Mouse (Mus musculus) lung, embryonic 14.5 days (tissue): ENCODE measurements around the gene Reg4. TPM values are rescaled to one million over a fixed set of nuclear protein-coding genes. Genes with fewer than 3 reads are reported as not detected.

Source experiments
- ATAC-seq: fragments of 200-750 bp; cut with Nextera tagmentation; 2 replicates; pipeline ENCODE4 v1.8.0; 2017; ENCODE audit warnings: mild to moderate bottlenecking, moderate TSS enrichment, moderate library complexity; ENCODE audit not compliant: insufficient read depth
- DNase-seq: peaks from one replicate; pipeline ENCODE4 v3.0.0-alpha.2; 2015
- H3K27ac ChIP-seq: fragments of 300-500 bp; sonication (generic); 2 replicates; pipeline ENCODE4 v1.5.1; 2014; ENCODE audit warnings: low read depth, mild to moderate bottlenecking, moderate library complexity
- H3K27me3 ChIP-seq: fragments of 300-500 bp; sonication (generic); 2 replicates; pipeline ENCODE4 v1.6.1; 2014; ENCODE audit warnings: low read length, control low read depth; ENCODE audit not compliant: insufficient read depth
- H3K36me3 ChIP-seq: fragments of 300-500 bp; sonication (generic); 2 replicates; pipeline ENCODE4 v1.6.1; 2014; ENCODE audit warnings: control low read depth; ENCODE audit not compliant: insufficient read depth
- H3K4me1 ChIP-seq: fragments of 300-500 bp; sonication (generic); 2 replicates; pipeline ENCODE4 v1.6.1; 2014; ENCODE audit warnings: antibody characterized with exemption, control low read depth; ENCODE audit not compliant: insufficient read depth
- H3K4me2 ChIP-seq: fragments of 300-500 bp; sonication (generic); 2 replicates; pipeline ENCODE4 v1.6.1; 2014; ENCODE audit warnings: mild to moderate bottlenecking
- H3K4me3 ChIP-seq: fragments of 300-500 bp; sonication (generic); 2 replicates; pipeline ENCODE4 v1.5.1; 2014; ENCODE audit warnings: low read depth, low read length
- H3K9ac ChIP-seq: fragments of 300-500 bp; sonication (generic); 2 replicates; pipeline ENCODE4 v1.6.1; 2014
- H3K9me3 ChIP-seq: fragments of 300-500 bp; sonication (generic); 2 replicates; pipeline ENCODE4 v1.6.1; 2016; ENCODE audit warnings: low read depth, low read length, control low read depth
- CTCF ChIP-seq: IDR thresholded peaks from 2 replicates; pipeline ENCODE4 v1.5.1; 2016; ENCODE audit warnings: antibody characterized with exemption, low read depth
- WGBS: fragments of 180-500 bp; shearing (Covaris S2); extraction: QIAGEN DNeasy Blood & Tissue Kit; methylation state at CpG from one replicate; pipeline ENCODE4 v1.1.7; 2014; 5-methylcytosine and 5-hydroxymethylcytosine counted together
- polyA plus RNA-seq: library from polyadenylated mRNA; unstranded; fragments of >200 nt; fragmentation: Nextera tagmentation; extraction: Ambion mirVana; gene quantifications from 2 replicates; pipeline ENCODE4 v1.2.1, GENCODE M21; 2014

Reg4 gene
- polyA plus RNA-seq, 1 experiment from 2014 or later: not detected

DNA sequence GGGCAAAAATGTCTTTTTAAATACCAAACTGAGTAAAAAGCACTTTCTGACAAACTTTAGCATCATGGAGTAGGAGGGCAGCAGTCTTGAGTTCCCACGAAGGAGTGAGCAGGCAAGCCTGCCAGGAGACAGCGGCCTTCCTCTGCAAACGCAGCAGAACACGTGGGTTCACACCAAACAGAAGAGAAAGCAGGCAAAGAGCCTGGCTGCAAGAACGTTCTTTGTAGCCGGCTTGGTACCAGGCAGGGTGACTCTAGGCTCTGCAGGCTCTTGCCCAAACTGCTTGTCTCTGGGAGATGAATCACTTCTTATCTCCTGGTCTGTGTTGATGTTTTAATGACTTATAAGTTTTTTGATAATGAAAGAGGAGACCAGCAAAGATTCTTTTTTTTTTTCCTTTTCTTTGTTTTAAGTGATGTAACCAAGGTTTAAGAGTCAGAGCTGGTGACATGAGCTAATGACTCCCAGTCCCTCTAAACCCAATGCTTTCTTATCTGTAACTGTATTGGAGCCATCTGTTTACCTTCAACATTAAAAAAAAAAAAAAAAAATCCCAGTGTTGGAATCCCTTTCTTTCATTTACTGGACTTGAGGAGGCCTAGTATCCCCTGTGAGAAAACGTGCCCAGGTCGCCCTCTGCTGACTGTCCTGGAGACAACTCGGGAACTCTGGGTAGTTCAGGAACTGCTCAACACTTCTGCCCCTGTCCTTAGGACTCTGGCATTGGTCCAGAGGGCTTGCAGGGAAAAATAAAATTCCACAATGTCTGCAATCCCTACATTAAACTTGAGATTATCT lies 2.0 kb downstream of the Reg4 start:
- no peaks in the 10 kb centered on the region for H3K36me3 ChIP-seq
- no peak overlapping the region for H3K4me3 ChIP-seq
- DNase-seq (peak; percentile 85), ATAC-seq (peak; percentile 81)
- no peaks in the 10 kb centered on the region for H3K4me1 ChIP-seq
- no peaks in the 10 kb centered on the region for H3K27me3 ChIP-seq
- H3K4me2 ChIP-seq: no peak overlapping the region
- peak overlapping the region; percentile 67; the same call in 1 of the 2 replicates for H3K27ac ChIP-seq
- peak; percentile 75 for TF ChIP-seq CTCF
- no peak overlapping the region for H3K9ac ChIP-seq
- H3K9me3 ChIP-seq: no peaks in the 10 kb centered on the region
- WGBS: 3% methylated on average over 9 of the region's 9 CpGs

DNA sequence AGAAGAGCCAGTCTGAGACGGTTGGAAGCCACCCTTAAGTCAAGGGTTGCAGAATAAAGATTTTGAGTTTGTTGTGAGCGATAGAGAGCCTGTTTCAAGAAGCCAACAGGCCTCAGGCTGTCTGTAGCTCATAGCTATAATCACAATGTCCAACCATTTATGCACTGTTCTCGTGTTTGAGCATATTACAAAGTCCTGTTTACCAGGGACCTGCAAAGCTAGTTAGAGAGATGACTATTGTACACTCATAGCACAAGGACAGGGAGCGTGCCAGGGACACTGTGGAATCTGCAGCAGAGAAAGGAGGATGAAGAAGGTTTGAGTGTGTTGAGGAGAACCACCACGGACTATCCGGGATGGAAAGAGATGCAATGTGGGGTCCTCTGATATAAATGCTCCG lies 3.0 kb downstream of the Reg4 start:
- H3K4me3 ChIP-seq: no peak overlapping the region
- no peak for TF ChIP-seq CTCF
- H3K36me3 ChIP-seq: no peaks in the 10 kb centered on the region
- no peaks in the 10 kb centered on the region for H3K9me3 ChIP-seq
- H3K27me3 ChIP-seq: no peaks in the 10 kb centered on the region
- H3K27ac ChIP-seq: no peak overlapping the region; the same call in 1 of the 2 replicates
- ATAC-seq: no peak
- 87% methylated on average over 7 of the region's 7 CpGs for WGBS
- no peak overlapping the region for H3K9ac ChIP-seq
- no peaks in the 10 kb centered on the region for H3K4me1 ChIP-seq
- no peak for DNase-seq
- no peak overlapping the region for H3K4me2 ChIP-seq

DNA sequence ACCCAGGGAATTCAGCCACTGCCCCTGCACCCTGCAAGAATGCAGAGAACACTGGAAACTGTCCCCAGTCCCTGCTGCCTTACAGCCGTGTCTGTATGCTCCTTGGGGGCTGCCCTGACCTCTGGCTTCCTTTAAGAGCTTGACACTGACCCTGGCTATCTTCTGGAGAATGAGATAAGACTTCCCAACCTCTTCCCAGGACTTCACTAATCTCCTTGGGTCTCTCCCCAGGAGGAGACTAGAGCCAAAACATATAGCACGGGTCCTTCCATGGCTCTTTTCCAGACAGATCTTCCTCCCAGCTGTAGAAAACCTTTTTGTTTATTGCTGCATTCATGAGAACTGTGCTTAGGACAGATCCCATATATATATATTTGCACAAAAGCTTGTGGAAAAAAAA lies 3.8 kb downstream of the Reg4 start:
- no peak for TF ChIP-seq CTCF
- no peaks in the 10 kb centered on the region for H3K9me3 ChIP-seq
- H3K36me3 ChIP-seq: no peaks in the 10 kb centered on the region
- WGBS: 19% methylated on average over 2 of the region's 2 CpGs
- H3K4me3 ChIP-seq: no peak overlapping the region
- peak; percentile 21; the same call in 1 of the 2 replicates for ATAC-seq
- 0 out of 2 replicates have a peak overlapping the region, but pooled peaks have one; percentile 0 for H3K27ac ChIP-seq
- H3K4me2 ChIP-seq: no peak overlapping the region
- H3K4me1 ChIP-seq: no peaks in the 10 kb centered on the region
- H3K27me3 ChIP-seq: no peaks in the 10 kb centered on the region
- no peak overlapping the region for H3K9ac ChIP-seq
- DNase-seq: no peak

DNA sequence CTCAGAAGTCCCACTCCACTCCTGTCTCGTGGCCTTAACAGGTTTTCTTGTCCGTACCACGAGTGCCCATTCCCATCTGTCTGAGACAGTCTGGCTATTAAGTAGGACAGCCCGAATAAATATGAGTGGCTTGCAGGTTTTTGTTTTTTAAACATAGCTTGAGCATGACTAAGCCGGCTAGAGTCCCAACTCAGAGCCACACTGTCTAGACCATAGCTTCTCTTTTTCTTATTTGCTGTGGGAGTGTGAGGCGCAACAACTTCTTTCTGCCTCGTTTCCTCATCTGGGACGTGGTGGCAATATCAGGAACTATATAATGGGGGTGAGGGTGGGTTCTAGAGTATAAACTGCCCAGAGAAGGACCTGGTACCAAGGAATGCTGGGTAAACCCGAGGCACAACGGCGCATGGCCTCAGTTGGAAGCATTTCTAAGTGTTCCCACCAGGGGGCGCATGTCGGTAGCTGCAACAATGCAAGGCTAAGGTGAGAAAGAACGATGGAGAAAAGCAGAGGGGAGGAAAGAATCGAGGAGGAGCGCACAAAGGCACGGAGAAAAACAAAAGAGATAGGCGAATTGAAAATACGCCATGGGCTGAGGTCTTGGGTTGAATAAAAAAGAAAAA lies 5.1 kb downstream of the Reg4 start:
- H3K27me3 ChIP-seq: no peaks in the 10 kb centered on the region
- ATAC-seq (no peak; the same call in 1 of the 2 replicates), DNase-seq (peak; percentile 87)
- peak overlapping the region; percentile 56; the same call in 1 of the 2 replicates for H3K27ac ChIP-seq
- 35% methylated on average over 19 of the region's 19 CpGs for WGBS
- H3K36me3 ChIP-seq: no peaks in the 10 kb centered on the region
- no peak overlapping the region for H3K4me2 ChIP-seq
- peak; percentile 94 for TF ChIP-seq CTCF
- H3K4me1 ChIP-seq: no peaks in the 10 kb centered on the region
- no peak overlapping the region for H3K4me3 ChIP-seq
- H3K9me3 ChIP-seq: no peaks in the 10 kb centered on the region
- H3K9ac ChIP-seq: no peak overlapping the region

DNA sequence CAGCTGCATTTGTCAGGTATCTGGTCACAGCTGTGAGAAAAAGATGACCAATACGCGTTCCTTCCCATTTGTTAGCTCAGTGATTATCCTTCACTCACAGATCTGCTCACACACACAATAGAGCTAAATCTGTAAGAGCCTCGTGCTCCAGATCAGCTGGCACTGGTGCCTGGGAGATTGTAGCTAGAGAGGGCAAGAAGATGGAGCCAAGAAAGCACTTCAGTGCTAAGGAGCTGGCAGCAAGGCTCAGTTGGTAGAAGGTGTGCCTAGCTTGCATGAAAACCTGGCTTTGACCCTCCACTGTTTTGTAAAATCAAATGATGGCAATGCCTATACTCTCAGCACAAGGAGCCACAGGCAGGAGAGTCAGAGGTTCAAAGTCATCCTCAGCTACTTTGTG lies 5.8 kb downstream of the Reg4 start:
- no peaks in the 10 kb centered on the region for H3K9me3 ChIP-seq
- no peak overlapping the region for H3K4me2 ChIP-seq
- H3K27me3 ChIP-seq: no peaks in the 10 kb centered on the region
- WGBS: 67% methylated on average over 3 of the region's 3 CpGs
- H3K4me1 ChIP-seq: no peaks in the 10 kb centered on the region
- H3K9ac ChIP-seq: no peak overlapping the region
- H3K27ac ChIP-seq: no peak overlapping the region
- H3K4me3 ChIP-seq: no peak overlapping the region
- DNase-seq: no peak
- ATAC-seq: no peak
- no peaks in the 10 kb centered on the region for H3K36me3 ChIP-seq
- no peak for TF ChIP-seq CTCF

DNA sequence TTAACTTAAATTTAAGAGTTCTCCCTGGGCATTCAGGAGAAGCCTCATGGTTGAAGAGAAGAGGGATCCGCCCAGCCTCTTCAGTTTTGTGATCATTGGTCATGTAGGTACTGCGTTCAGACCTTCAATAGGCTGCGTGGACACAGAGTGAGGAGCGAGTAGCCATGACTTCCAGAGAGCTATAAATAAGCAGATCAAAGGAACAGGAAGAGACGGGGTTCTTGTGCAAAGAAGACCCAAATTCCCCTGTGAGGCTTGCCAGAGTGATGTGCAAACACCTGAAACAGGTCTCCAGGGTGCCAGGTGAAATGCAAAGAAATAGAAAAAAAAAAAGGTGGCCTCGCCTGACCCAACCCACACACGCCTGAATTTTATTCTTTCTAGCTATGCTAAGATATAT lies 8.0 kb downstream of the Reg4 start:
- H3K4me2 ChIP-seq: no peak overlapping the region
- H3K27ac ChIP-seq: no peak overlapping the region
- H3K27me3 ChIP-seq: no peaks in the 10 kb centered on the region
- ATAC-seq (no peak), DNase-seq (no peak)
- 48% methylated on average over 7 of the region's 7 CpGs for WGBS
- H3K36me3 ChIP-seq: no peaks in the 10 kb centered on the region
- no peak overlapping the region for H3K9ac ChIP-seq
- H3K4me3 ChIP-seq: no peak overlapping the region
- H3K4me1 ChIP-seq: no peaks in the 10 kb centered on the region
- TF ChIP-seq CTCF: no peak
- H3K9me3 ChIP-seq: no peaks in the 10 kb centered on the region

DNA sequence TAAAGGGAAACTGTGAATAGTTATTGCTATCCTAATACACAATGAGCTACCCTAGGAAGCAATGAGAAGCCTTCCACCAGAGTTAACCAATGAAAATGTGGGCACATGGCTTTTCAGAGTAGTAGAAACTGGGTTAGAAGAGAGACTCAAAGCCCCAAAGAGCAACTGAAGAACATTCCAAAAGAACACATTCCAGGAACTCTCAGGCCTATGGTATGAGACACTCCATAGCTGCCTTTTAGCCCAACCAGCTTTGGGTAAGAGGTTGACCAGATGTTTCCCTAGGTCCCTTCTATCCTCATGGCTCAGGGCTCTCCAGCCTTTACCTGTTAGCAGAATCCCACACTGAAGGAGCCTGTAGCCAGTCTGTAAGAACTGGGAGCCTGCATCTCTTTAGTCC lies 11.5 kb downstream of the Reg4 start:
- no peak for TF ChIP-seq CTCF
- H3K4me2 ChIP-seq: no peak overlapping the region
- ATAC-seq (no peak), DNase-seq (no peak)
- H3K36me3 ChIP-seq: no peaks in the 10 kb centered on the region
- no peaks in the 10 kb centered on the region for H3K27me3 ChIP-seq
- H3K4me3 ChIP-seq: no peak overlapping the region
- no peaks in the 10 kb centered on the region for H3K9me3 ChIP-seq
- H3K27ac ChIP-seq: no peak overlapping the region
- H3K9ac ChIP-seq: no peak overlapping the region
- no peaks in the 10 kb centered on the region; the same call in 1 of the 2 replicates for H3K4me1 ChIP-seq
